Mouse (Mus musculus) liver, embryonic 16.5 days (tissue): ENCODE data around the gene Crp. TPM values are rescaled to one million over a fixed set of nuclear protein-coding genes. Genes with fewer than 3 reads are reported as not detected.
A peak's percentile ranks its signal among the peaks of the same experiment; 100 is the strongest.

Experiments used
- ATAC-seq: fragments of 200-750 bp; cut with Nextera tagmentation; 2 replicates; pipeline ENCODE4 v1.8.0; 2017; ENCODE audit warnings: low read depth, mild to moderate bottlenecking, moderate number of reproducible peaks, moderate library complexity
- H3K27ac ChIP-seq: fragments of 300-500 bp; sonication (generic); 2 replicates; pipeline ENCODE4 v1.5.1; 2014; ENCODE audit warnings: mild to moderate bottlenecking, low read length
- H3K27me3 ChIP-seq: fragments of 300-500 bp; sonication (generic); 2 replicates; pipeline ENCODE4 v1.6.1; 2014; ENCODE audit warnings: low read depth, low read length, mixed read lengths; ENCODE audit not compliant: control insufficient read depth, insufficient read depth
- H3K36me3 ChIP-seq: fragments of 300-500 bp; sonication (generic); 2 replicates; pipeline ENCODE4 v1.6.1; 2014; ENCODE audit warnings: mild to moderate bottlenecking; ENCODE audit not compliant: control insufficient read depth, insufficient read depth
- H3K4me1 ChIP-seq: fragments of 300-500 bp; sonication (generic); 2 replicates; pipeline ENCODE4 v1.6.1; 2014; ENCODE audit warnings: low read depth, low read length, mixed read lengths; ENCODE audit not compliant: control insufficient read depth
- H3K4me2 ChIP-seq: fragments of 300-500 bp; sonication (generic); 2 replicates; pipeline ENCODE4 v1.6.1; 2014; ENCODE audit warnings: low read depth, low read length, mixed read lengths
- H3K4me3 ChIP-seq: fragments of 300-500 bp; sonication (generic); 2 replicates; pipeline ENCODE4 v1.5.1; 2014; ENCODE audit warnings: low read depth, mild to moderate bottlenecking, low read length
- H3K9ac ChIP-seq: fragments of 300-500 bp; sonication (generic); 2 replicates; pipeline ENCODE4 v1.6.1; 2014; ENCODE audit warnings: low read depth, low read length
- H3K9me3 ChIP-seq: fragments of 300-500 bp; sonication (generic); replicated peaks from 2 replicates; pipeline ENCODE4 v1.6.1; 2016; ENCODE audit warnings: low read length; ENCODE audit not compliant: control insufficient read depth
- WGBS: fragments of 180-500 bp; shearing (Covaris S2); extraction: QIAGEN DNeasy Blood & Tissue Kit; methylation state at CpG from one replicate; pipeline ENCODE4 v1.1.7; 2014; ENCODE audit not compliant: insufficient replicate concordance; 5-methylcytosine and 5-hydroxymethylcytosine counted together
- polyA plus RNA-seq: library from polyadenylated mRNA; unstranded; fragments of >200 nt; fragmentation: Nextera tagmentation; extraction: Ambion mirVana; gene quantifications from 2 replicates; pipeline ENCODE4 v1.2.1, GENCODE M21; 2015

Crp gene
- polyA plus RNA-seq, 1 experiment from 2014 or later, result 74.9 TPM

GRCm38 (mm10) chr1:172701901-172702300 lies 4.0 kb downstream of the Crp start:
- Histone ChIP-seq H3K4me1 (no peaks in the 10 kb centered on the region), H3K4me2 (no peak overlapping the region), H3K27ac (no peak overlapping the region), H3K36me3 (no peaks in the 10 kb centered on the region), H3K9ac (no peak overlapping the region), H3K4me3 (no peak overlapping the region), H3K9me3 (no peaks in the 10 kb centered on the region), H3K27me3 (no peaks in the 10 kb centered on the region)
- 60% methylated on average over 3 of the region's 3 CpGs for WGBS
- no peak for ATAC-seq

- 47% methylated on average over 4 of the region's 4 CpGs for WGBS
- ATAC-seq, result no peak
These were observed 6.9 kb downstream of the Crp start for GRCm38 (mm10) chr1:172704769-172705168.

GRCm38 (mm10) chr1:172706243-172706642 lies 8.4 kb downstream of the Crp start:
- WGBS, result 78% methylated on average over 4 of the region's 4 CpGs
- no peak overlapping the region for H3K27ac ChIP-seq
- H3K4me3 ChIP-seq, result no peak overlapping the region
- H3K27me3 ChIP-seq, result no peaks in the 10 kb centered on the region
- no peaks in the 10 kb centered on the region for H3K9me3 ChIP-seq
- H3K9ac ChIP-seq, result no peak overlapping the region
- no peaks in the 10 kb centered on the region for H3K4me1 ChIP-seq
- no peaks in the 10 kb centered on the region for H3K36me3 ChIP-seq
- H3K4me2 ChIP-seq, result no peak overlapping the region
- ATAC-seq, result peak; percentile 37; the same call in 1 of the 2 replicates

More at GRCm38 (mm10) chr1:172704769-172705168, 6.9 kb downstream of the Crp start:
- Histone ChIP-seq H3K27ac (no peak overlapping the region), H3K4me2 (no peak overlapping the region), H3K4me1 (no peaks in the 10 kb centered on the region), H3K36me3 (no peaks in the 10 kb centered on the region), H3K4me3 (no peak overlapping the region), H3K27me3 (no peaks in the 10 kb centered on the region), H3K9me3 (no peaks in the 10 kb centered on the region), H3K9ac (no peak overlapping the region)

- H3K27ac ChIP-seq, result no peak overlapping the region
- WGBS, result 62% methylated on average over 3 of the region's 3 CpGs
- no peaks in the 10 kb centered on the region for H3K4me1 ChIP-seq
- ATAC-seq, result no peak
- H3K27me3 ChIP-seq, result no peaks in the 10 kb centered on the region
- no peak overlapping the region for H3K4me3 ChIP-seq
- H3K4me2 ChIP-seq, result no peak overlapping the region
- no peak overlapping the region for H3K9ac ChIP-seq
- no peaks in the 10 kb centered on the region for H3K36me3 ChIP-seq
- H3K9me3 ChIP-seq, result no peaks in the 10 kb centered on the region
These were observed 12.0 kb downstream of the Crp start for GRCm38 (mm10) chr1:172709788-172710350.

- H3K27ac ChIP-seq, result no peak overlapping the region
- H3K4me1 ChIP-seq, result no peaks in the 10 kb centered on the region
- no peaks in the 10 kb centered on the region for H3K36me3 ChIP-seq
- no peak overlapping the region for H3K9ac ChIP-seq
- no peak overlapping the region for H3K4me3 ChIP-seq
- no peaks in the 10 kb centered on the region for H3K27me3 ChIP-seq
- 0 out of 2 replicates have a peak, but pooled peaks have one; percentile 16 for ATAC-seq
- WGBS, result 25% methylated on average over 2 of the region's 2 CpGs
- H3K4me2 ChIP-seq, result no peak overlapping the region
- H3K9me3 ChIP-seq, result no peaks in the 10 kb centered on the region
These were observed 13.5 kb downstream of the Crp start for GRCm38 (mm10) chr1:172711396-172711795.

- H3K27ac ChIP-seq, result no peak overlapping the region
- no peak for ATAC-seq
- H3K9ac ChIP-seq, result no peak overlapping the region
- H3K36me3 ChIP-seq, result no peaks in the 10 kb centered on the region
- no peaks in the 10 kb centered on the region for H3K27me3 ChIP-seq
- no peak overlapping the region for H3K4me3 ChIP-seq
- 56% methylated on average over 4 of the region's 4 CpGs for WGBS
- no peaks in the 10 kb centered on the region for H3K9me3 ChIP-seq
- no peak overlapping the region for H3K4me2 ChIP-seq
- no peaks in the 10 kb centered on the region for H3K4me1 ChIP-seq
These were observed 14.1 kb downstream of the Crp start for GRCm38 (mm10) chr1:172711962-172712361.

- Histone ChIP-seq H3K9ac (no peak overlapping the region), H3K27me3 (no peaks in the 10 kb centered on the region), H3K4me2 (no peak overlapping the region), H3K4me3 (no peak overlapping the region), H3K27ac (no peak overlapping the region), H3K36me3 (no peaks in the 10 kb centered on the region), H3K9me3 (no peaks in the 10 kb centered on the region), H3K4me1 (no peaks in the 10 kb centered on the region)
- WGBS, result 49% methylated on average over 3 of the region's 3 CpGs
- no peak for ATAC-seq
These were observed 53.4 kb downstream of the Crp start for GRCm38 (mm10) chr1:172751241-172751640.

- Histone ChIP-seq H3K36me3 (no peaks in the 10 kb centered on the region), H3K9me3 (no peaks in the 10 kb centered on the region), H3K4me3 (no peak overlapping the region), H3K4me1 (no peaks in the 10 kb centered on the region), H3K9ac (no peak overlapping the region), H3K27me3 (no peaks in the 10 kb centered on the region), H3K4me2 (no peak overlapping the region), H3K27ac (no peak overlapping the region)
- no peak for ATAC-seq
- 52% methylated on average over 7 of the region's 7 CpGs for WGBS
These were observed 57.3 kb downstream of the Crp start for GRCm38 (mm10) chr1:172755151-172755550.

- Histone ChIP-seq H3K4me3 (no peak overlapping the region), H3K36me3 (no peaks in the 10 kb centered on the region), H3K4me1 (no peaks in the 10 kb centered on the region), H3K27ac (no peak overlapping the region), H3K27me3 (no peaks in the 10 kb centered on the region), H3K9me3 (no peaks in the 10 kb centered on the region), H3K4me2 (no peak overlapping the region), H3K9ac (no peak overlapping the region)
- no peak for ATAC-seq
- whole genome bisulfite sequencing, result 63% methylated on average over 1 of the region's 1 CpGs
These were observed 61.7 kb downstream of the Crp start for GRCm38 (mm10) chr1:172759525-172759924.
